Mouse (Mus musculus) neutrophil, adult 83 days (primary cell): Measurements from ENCODE around the gene Pef1. TPM values are rescaled to one million over a fixed set of nuclear protein-coding genes. Genes with fewer than 3 reads are reported as not detected.

Source experiments
- total RNA-seq, 2 experiments: library from RNA; stranded (reverse); gene quantifications; one replicate each; pipeline ENCODE4 v1.2.4; 2023

Gene Pef1
- total RNA-seq, result 10 to 100 TPM; 55.1 to 57.4 TPM

DNA sequence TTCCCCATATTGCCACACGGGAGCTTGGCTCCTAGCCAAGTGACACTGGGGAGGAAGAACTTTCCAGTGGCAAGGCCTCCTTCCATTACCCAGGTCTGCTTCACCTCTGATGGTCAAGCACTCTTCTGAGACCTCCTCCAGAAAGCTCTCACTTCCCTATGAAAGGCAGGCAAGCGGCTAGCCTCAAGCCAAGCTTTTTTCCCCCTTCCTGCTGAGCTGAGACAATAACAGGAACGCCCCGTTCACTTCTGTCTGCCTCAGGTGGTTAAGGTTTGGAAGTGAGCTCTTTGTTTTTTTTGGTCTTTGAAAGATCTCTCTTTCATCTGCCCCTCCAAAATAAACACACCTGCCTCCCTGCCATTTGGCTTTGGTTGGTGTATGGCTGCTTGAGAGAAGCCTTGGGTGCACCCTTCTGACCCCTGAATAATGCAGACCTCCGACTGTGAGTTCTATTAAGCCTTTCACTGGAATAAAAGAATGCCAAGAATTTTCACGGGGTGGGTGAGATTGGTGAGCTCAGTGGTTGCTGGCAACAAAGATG is at the start of gene Pef1:
TSS of gene Pef1 (plus strand) at position 448 of the 541 bp plus-strand sequence.

DNA sequence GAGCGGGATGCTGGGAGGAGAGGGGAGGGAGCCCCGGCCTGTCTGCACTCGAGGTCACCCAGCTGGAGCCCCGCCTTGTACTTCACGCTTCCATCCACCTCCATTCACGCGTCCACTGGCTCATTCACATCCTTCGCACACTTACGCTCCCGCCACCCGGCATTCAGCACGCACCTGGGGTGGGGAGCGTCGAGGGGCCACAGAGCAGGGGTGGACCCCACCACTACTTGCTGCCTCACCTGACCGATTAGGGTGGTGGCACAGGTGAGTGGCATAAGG is 36.8 kb downstream of the Pef1 start, which contains the start of gene Hcrtr1:
TSS of gene Hcrtr1 (minus strand) at position 146 of the 279 bp plus-strand sequence.

DNA sequence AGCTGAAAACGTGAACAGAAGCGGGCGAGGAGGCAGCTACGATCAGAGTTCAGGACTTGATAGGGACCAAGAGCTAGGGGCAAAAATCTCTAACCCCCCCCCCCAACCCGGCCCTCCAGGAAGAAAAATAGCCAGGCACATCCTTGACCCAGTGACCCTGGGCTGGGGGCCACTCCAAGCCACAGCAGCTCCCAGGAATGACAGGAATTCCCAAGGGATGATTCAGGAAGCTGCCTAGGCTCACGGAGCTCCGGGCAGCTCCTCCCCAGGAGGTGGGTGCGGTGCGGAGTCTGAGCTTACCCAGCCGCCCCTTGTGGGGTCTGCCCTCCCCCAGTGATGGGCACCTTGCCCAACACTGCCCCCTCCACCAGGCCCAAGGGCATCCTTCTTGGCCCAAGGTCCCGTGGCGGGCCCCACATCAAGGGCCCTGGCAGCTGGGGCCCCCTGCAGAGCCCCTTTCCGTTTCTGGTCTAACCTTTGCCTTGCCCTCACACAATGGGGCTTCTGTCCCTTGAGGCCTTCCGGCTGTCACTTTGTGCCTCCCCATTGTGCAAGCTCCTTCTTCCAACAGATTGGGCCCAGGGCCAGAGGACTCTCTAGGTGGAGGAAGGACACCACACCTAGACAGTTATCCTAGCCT is 72.8 kb downstream of the Pef1 start, which contains the start of gene Tinagl1:
TSS of gene Tinagl1 (minus strand) at position 51 of the 640 bp plus-strand sequence.

Other genes with a start within 250 kb of the Pef1 start
- under 1 TPM; 0.31 to 0.38 TPM for gene Spocd1, start 173.3 kb upstream of the Pef1 start, total RNA-seq
- not detected for gene Adgrb2, start 117.7 kb upstream of the Pef1 start, total RNA-seq
- under 1 TPM in 1 of 2 experiments, not detected in 1; 0.31 TPM for gene Col16a1, start 54.7 kb upstream of the Pef1 start, total RNA-seq
- under 1 TPM in 1 of 2 experiments, not detected in 1; 0.55 TPM for gene Hcrtr1, start 36.8 kb downstream of the Pef1 start, total RNA-seq
- gene Tinagl1, start 72.6 kb downstream of the Pef1 start, total RNA-seq, result 10 to 100 TPM; 59.7 to 64.9 TPM
- gene Gm853, start 119.8 kb downstream of the Pef1 start, total RNA-seq, result not detected
- gene Serinc2, start 176.6 kb downstream of the Pef1 start, total RNA-seq, result 1 to 10 TPM; 1.3 to 1.7 TPM
- gene Fabp3, start 206.0 kb downstream of the Pef1 start, total RNA-seq, result under 1 TPM in 1 of 2 experiments, not detected in 1; 0.53 TPM
- gene Gm10570, start 206.1 kb downstream of the Pef1 start, total RNA-seq, result not detected